Mouse (Mus musculus) C2C12 (cell line): Measurements from ENCODE around the gene Esp24.

ENCODE experiments used
- CTCF ChIP-seq: IDR thresholded peaks from one replicate; pipeline ENCODE4 v1.5.1; 2011; ENCODE audit not compliant: control insufficient read depth, insufficient read depth, insufficient read length
- FOSL1 ChIP-seq: IDR thresholded peaks from one replicate; pipeline ENCODE4 v1.8.0; 2011; ENCODE audit warnings: mild to moderate bottlenecking, low read length; ENCODE audit not compliant: poor library complexity, insufficient read depth, severe bottlenecking
- MYOD1 ChIP-seq: IDR thresholded peaks from one replicate; pipeline ENCODE4 v1.6.1; 2011; ENCODE audit warnings: low read depth; ENCODE audit not compliant: control insufficient read depth, insufficient read length
- USF1 ChIP-seq: IDR thresholded peaks from one replicate; pipeline ENCODE4 v1.6.1; 2011; ENCODE audit warnings: low read depth, mild to moderate bottlenecking, control low read depth, moderate library complexity

- TF ChIP-seq CTCF (no peak), USF1 (no peak), FOSL1 (no peak), MYOD1 (no peak)
These were observed 19.3 kb upstream of the Esp24 start for GRCm38 (mm10) chr17:39017184-39017583.
